Mouse (Mus musculus) MEL (cell line): ENCODE results near the gene Pard3. TPM values are rescaled to one million over a fixed set of nuclear protein-coding genes. Genes with fewer than 3 reads are reported as not detected.

ENCODE experiments used
- DNase-seq: peaks from one replicate; pipeline ENCODE4 v3.0.0; 2011; ENCODE audit warnings: low read depth, low spot score
- H3K27ac ChIP-seq: 2 replicates; pipeline ENCODE4 v1.5.1; 2012; ENCODE audit warnings: low read depth, mild to moderate bottlenecking, control low read depth, low read length, moderate library complexity; ENCODE audit not compliant: control insufficient read depth
- H3K27me3 ChIP-seq, 2 experiments: fragments of 150-350 bp in 1 of 2; sonication (generic) in 1 of 2; 2 replicates each; pipeline ENCODE4 v1.6.1; 2012; ENCODE audit warnings: low read length in 2 of 2, mild to moderate bottlenecking in 2 of 2, improper control_type of control experiment in 1 of 2, moderate library complexity in 1 of 2; ENCODE audit not compliant: insufficient read depth in 2 of 2, control insufficient read depth in 1 of 2
- H3K36me3 ChIP-seq, 2 experiments: 2 replicates each; pipeline ENCODE4 v1.6.1; 2012 to 2014; ENCODE audit warnings: low read length in 2 of 2, improper control_type of control experiment in 1 of 2, inconsistent platforms in 1 of 2, mild to moderate bottlenecking in 1 of 2; ENCODE audit not compliant: insufficient read depth in 2 of 2, control insufficient read depth in 1 of 2
- H3K4me1 ChIP-seq, 2 experiments: fragments of 150-350 bp in 1 of 2; sonication (generic) in 1 of 2; 2 replicates each; pipeline ENCODE4 v1.6.1; 2012; ENCODE audit warnings: low read length in 2 of 2, improper control_type of control experiment in 1 of 2, mild to moderate bottlenecking in 1 of 2; ENCODE audit not compliant: insufficient read depth in 2 of 2, control insufficient read depth in 1 of 2
- H3K4me3 ChIP-seq, 2 experiments: fragments of 150-350 bp in 1 of 2; sonication (generic) in 1 of 2; 2 replicates each; pipeline ENCODE4 v1.5.1; 2012; ENCODE audit warnings: low read depth in 2 of 2, low read length in 2 of 2, mild to moderate bottlenecking in 2 of 2, moderate library complexity in 2 of 2, control low read depth in 1 of 2, improper control_type of control experiment in 1 of 2; ENCODE audit not compliant: control insufficient read depth in 1 of 2, insufficient read depth in 1 of 2
- H3K79me2 ChIP-seq: 2 replicates; pipeline ENCODE4 v1.6.1; 2012; ENCODE audit warnings: mild to moderate bottlenecking, low read length, moderate library complexity; ENCODE audit not compliant: control insufficient read depth, poor library complexity, insufficient read depth
- H3K9ac ChIP-seq: 2 replicates; pipeline ENCODE4 v1.6.1; 2012; ENCODE audit warnings: low read depth, mild to moderate bottlenecking, control low read depth, low read length, moderate library complexity; ENCODE audit not compliant: control insufficient read depth, poor library complexity, severe bottlenecking
- H3K9me3 ChIP-seq: fragments of 150-350 bp; sonication (generic); replicated peaks from 2 replicates; pipeline ENCODE4 v1.6.1; 2012; ENCODE audit warnings: mild to moderate bottlenecking, low read length, improper control_type of control experiment, moderate library complexity; ENCODE audit not compliant: insufficient read depth
- BHLHE40 ChIP-seq: IDR thresholded peaks from 2 replicates; pipeline ENCODE4 v1.6.1; 2012; ENCODE audit warnings: low read depth, mild to moderate bottlenecking, inconsistent platforms, low read length, improper control_type of control experiment, borderline replicate concordance
- CHD2 ChIP-seq: IDR thresholded peaks from 2 replicates; pipeline ENCODE4 v1.6.1; 2011; ENCODE audit warnings: low read length, improper control_type of control experiment
- CTCF ChIP-seq, 3 experiments: IDR thresholded peaks in 2 of 3; conservative IDR thresholded peaks in 1 of 3; 2 replicates each; pipeline ENCODE4 v1.5.1; 2011 to 2012; ENCODE audit warnings: low read length in 3 of 3, low read depth in 2 of 3, mild to moderate bottlenecking in 2 of 3, improper control_type of control experiment in 1 of 3, inconsistent platforms in 1 of 3, mixed read lengths in 1 of 3, moderate library complexity in 1 of 3; ENCODE audit not compliant: control insufficient read depth in 1 of 3, insufficient read depth in 1 of 3, poor library complexity in 1 of 3, severe bottlenecking in 1 of 3
- E2F4 ChIP-seq: IDR thresholded peaks from 2 replicates; pipeline ENCODE4 v1.6.1; 2011; ENCODE audit warnings: low read depth, low read length, improper control_type of control experiment, borderline replicate concordance
- GABPA ChIP-seq: IDR thresholded peaks from 2 replicates; pipeline ENCODE4 v1.6.1; 2012; ENCODE audit warnings: low read depth, mild to moderate bottlenecking, inconsistent platforms, low read length, improper control_type of control experiment, moderate library complexity
- JUND ChIP-seq: IDR thresholded peaks from 2 replicates; pipeline ENCODE4 v1.6.1; 2011; ENCODE audit warnings: low read depth, mild to moderate bottlenecking, improper control_type of control experiment, low read length
- MYB ChIP-seq: IDR thresholded peaks from 2 replicates; pipeline ENCODE4 v1.6.1; 2011; ENCODE audit warnings: mild to moderate bottlenecking, low read depth, low read length, improper control_type of control experiment
- NELFE ChIP-seq: IDR thresholded peaks from 2 replicates; pipeline ENCODE4 v1.6.1; 2011; ENCODE audit warnings: low read depth, low read length, improper control_type of control experiment
- POLR2A ChIP-seq, 2 experiments: IDR thresholded peaks; 2 replicates each; pipeline ENCODE4 v1.6.1; 2011 to 2012; ENCODE audit warnings: low read length in 2 of 2, mild to moderate bottlenecking in 2 of 2, control low read depth in 1 of 2, improper control_type of control experiment in 1 of 2, low read depth in 1 of 2, moderate library complexity in 1 of 2; ENCODE audit not compliant: control insufficient read depth in 1 of 2, insufficient read depth in 1 of 2, poor library complexity in 1 of 2
- POLR2AphosphoS5 ChIP-seq: IDR thresholded peaks from 2 replicates; pipeline ENCODE4 v1.6.1; 2012; ENCODE audit warnings: low read depth, borderline replicate concordance, mild to moderate bottlenecking, inconsistent platforms, low read length, moderate library complexity, mixed read lengths
- RAD21 ChIP-seq: IDR thresholded peaks from 2 replicates; pipeline ENCODE4 v1.6.1; 2011; ENCODE audit warnings: mild to moderate bottlenecking, low read depth, low read length, improper control_type of control experiment
- RCOR1 ChIP-seq: IDR thresholded peaks from 2 replicates; pipeline ENCODE4 v1.6.1; 2012; ENCODE audit warnings: low read depth, mild to moderate bottlenecking, inconsistent platforms, low read length, improper control_type of control experiment
- SIN3A ChIP-seq: IDR thresholded peaks from 2 replicates; pipeline ENCODE4 v1.6.1; 2012; ENCODE audit warnings: low read length, improper control_type of control experiment, inconsistent platforms
- SMC3 ChIP-seq: IDR thresholded peaks from 2 replicates; pipeline ENCODE4 v1.6.1; 2011; ENCODE audit warnings: low read depth, low read length, improper control_type of control experiment
- TAL1 ChIP-seq: IDR thresholded peaks from 2 replicates; pipeline ENCODE4 v1.6.1; 2012; ENCODE audit warnings: mild to moderate bottlenecking, inconsistent platforms, low read length, moderate library complexity, mixed read lengths
- TBP ChIP-seq: IDR thresholded peaks from 2 replicates; pipeline ENCODE4 v1.8.0; 2011; ENCODE audit warnings: low read depth, low read length, improper control_type of control experiment
- TCF12 ChIP-seq: IDR thresholded peaks from 2 replicates; pipeline ENCODE4 v1.6.1; 2014; ENCODE audit warnings: low read depth, mild to moderate bottlenecking, inconsistent platforms, low read length, improper control_type of control experiment, moderate library complexity
- UBTF ChIP-seq: IDR thresholded peaks from 2 replicates; pipeline ENCODE4 v1.6.1; 2012; ENCODE audit warnings: low read depth, mild to moderate bottlenecking, inconsistent platforms, low read length, improper control_type of control experiment, moderate library complexity, borderline replicate concordance; ENCODE audit not compliant: insufficient read depth
- USF2 ChIP-seq, 2 experiments: IDR thresholded peaks; 2 replicates each; pipeline ENCODE4 v1.6.1; 2011 to 2012; ENCODE audit warnings: improper control_type of control experiment in 2 of 2, low read length in 2 of 2, borderline replicate concordance in 1 of 2, inconsistent platforms in 1 of 2, low read depth in 1 of 2, mild to moderate bottlenecking in 1 of 2; ENCODE audit not compliant: insufficient read depth in 1 of 2
- ZKSCAN1 ChIP-seq: IDR thresholded peaks from 2 replicates; pipeline ENCODE4 v1.6.1; 2012; ENCODE audit warnings: low read depth, mild to moderate bottlenecking, inconsistent platforms, low read length, improper control_type of control experiment, moderate library complexity
- ZMIZ1 ChIP-seq: IDR thresholded peaks from 2 replicates; pipeline ENCODE4 v1.6.1; 2012; ENCODE audit warnings: low read depth, mild to moderate bottlenecking, inconsistent platforms, low read length, improper control_type of control experiment, moderate library complexity
- polyA plus RNA-seq, 2 experiments: library from polyadenylated mRNA; stranded (reverse) in 1 of 2; unstranded in 1 of 2; fragments of >175 nt in 1 of 2; fragments of >200 nt in 1 of 2; gene quantifications; 2 replicates each; pipeline versions ENCODE4 v1.2.1 to v1.2.4; 2012; ENCODE audit warnings: low replicate concordance in 2 of 2, low read depth in 1 of 2; ENCODE audit not compliant: insufficient read length in 2 of 2, insufficient read depth in 1 of 2, missing spikeins in 1 of 2
- total RNA-seq: library from RNA; depleted of rRNA; stranded (reverse); fragments of 300-350 nt; gene quantifications from 2 replicates; pipeline ENCODE4 v1.2.3, GENCODE M21; 2012

The Pard3 gene
- total and polyA plus RNA-seq, 3 experiments: not detected

- no peaks in the 10 kb centered on the region for H3K79me2 ChIP-seq
- H3K9me3 ChIP-seq: no peaks in the 10 kb centered on the region
- no peaks in the 10 kb centered on the region for H3K36me3 ChIP-seq
- no peaks in the 10 kb centered on the region for H3K27me3 ChIP-seq
- no peak overlapping the region for H3K27ac ChIP-seq
- no peaks in the 10 kb centered on the region for H3K4me1 ChIP-seq
- DNase-seq: no peak
- TF ChIP-seq CTCF (IDR thresholded peaks at IDR 0.05 in 2 of 3, conservative IDR thresholded peaks at IDR 0.05 in 1 of 3; ENCODE audit: control insufficient read depth in 1 of 3, insufficient read depth in 1 of 3, low read depth in 2 of 3, low read length in 3 of 3, poor library complexity in 1 of 3, severe bottlenecking in 1 of 3): no peak
- TF ChIP-seq TAL1: no peak
- no peak for TF ChIP-seq ZKSCAN1
- no peak for TF ChIP-seq CHD2
- TF ChIP-seq TBP: no peak
- no peak for TF ChIP-seq E2F4
- no peak for TF ChIP-seq MYB
- TF ChIP-seq UBTF: no peak
- TF ChIP-seq RAD21: no peak
- no peak for TF ChIP-seq JUND
- TF ChIP-seq NELFE: no peak
- TF ChIP-seq, all 39 proteins: peak for 0
- no peak overlapping the region for H3K4me3 ChIP-seq
- no peak overlapping the region for H3K9ac ChIP-seq
Observed at GRCm38 (mm10) chr8:127295848-127296247, 232.2 kb downstream of the Pard3 start.

GRCm38 (mm10) chr8:127300493-127300892 is 236.8 kb downstream of the Pard3 start:
- H3K27me3 ChIP-seq: no peaks in the 10 kb centered on the region
- no peak for TF ChIP-seq GABPA
- no peak for TF ChIP-seq SMC3
- TF ChIP-seq POLR2AphosphoS5: no peak
- TF ChIP-seq BHLHE40: no peak
- TF ChIP-seq E2F4: no peak
- no peak for TF ChIP-seq SIN3A
- TF ChIP-seq ZMIZ1: no peak
- TF ChIP-seq POLR2A (IDR thresholded peaks at IDR 0.05; ENCODE audit: control insufficient read depth in 1 of 2, insufficient read depth in 1 of 2, low read depth in 1 of 2, low read length in 2 of 2, poor library complexity in 1 of 2): no peak
- TF ChIP-seq TCF12: no peak
- no peak for TF ChIP-seq ZKSCAN1
- TF ChIP-seq USF2 (IDR thresholded peaks at IDR 0.05; ENCODE audit: borderline replicate concordance in 1 of 2, insufficient read depth in 1 of 2, low read depth in 1 of 2, low read length in 2 of 2): no peak
- TF ChIP-seq RCOR1: no peak
- no peaks in the 10 kb centered on the region for H3K36me3 ChIP-seq
- no peak overlapping the region for H3K27ac ChIP-seq
- no peak overlapping the region for H3K4me3 ChIP-seq
- no peaks in the 10 kb centered on the region for H3K79me2 ChIP-seq
- no peak for DNase-seq
- no peak overlapping the region for H3K9ac ChIP-seq
- H3K4me1 ChIP-seq: no peaks in the 10 kb centered on the region
- no peaks in the 10 kb centered on the region for H3K9me3 ChIP-seq
